Mouse (Mus musculus) layer of hippocampus, postnatal 36 days (tissue): ENCODE measurements at regions not wholly inside any gene's neighbourhood (a gene's known extent, or its start where the extent isn't known, plus 50 kb on each side); places are given as distances from the start of the nearest gene placed in this dataset.

Experiments used
- DNase-seq, 2 experiments: peaks; one replicate each; pipeline ENCODE4 v3.0.0; 2022

DNA sequence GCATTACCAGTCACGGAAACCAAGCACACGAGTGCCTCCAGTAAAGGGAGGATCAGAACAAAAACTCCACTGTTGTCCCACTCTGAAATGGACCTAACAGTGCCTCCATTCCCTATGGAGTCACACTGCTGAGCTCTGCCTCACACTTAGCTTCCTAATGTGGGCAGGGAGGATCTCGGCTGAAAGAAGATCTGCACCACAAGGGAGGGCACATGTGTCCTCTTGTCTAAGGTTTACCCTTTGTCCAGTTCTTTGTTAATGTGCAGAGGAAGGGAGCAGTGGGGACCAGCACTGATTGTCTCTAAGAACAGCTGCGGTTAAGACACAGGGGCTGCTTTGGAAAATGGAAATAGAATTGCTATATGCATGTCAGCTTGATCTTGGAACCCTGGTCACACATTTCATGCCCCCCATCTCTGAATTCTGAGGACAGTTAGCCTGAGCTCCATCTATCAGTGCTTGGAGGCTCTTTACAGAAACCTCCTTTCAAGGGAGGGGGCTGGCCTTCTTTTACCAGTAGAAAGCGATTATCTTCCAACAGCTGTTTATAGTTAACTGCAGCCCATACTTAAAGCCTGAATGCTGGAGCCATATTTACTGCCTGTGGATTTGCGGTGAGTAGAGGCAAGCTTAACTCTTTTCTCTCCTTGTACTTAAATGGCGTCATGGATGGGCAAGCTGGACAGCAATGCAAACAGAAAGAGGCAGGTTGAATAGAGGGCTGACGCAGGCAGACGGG is 485.5 kb upstream of the Cdh11 start:
- DNase-seq = no peak

GRCm38 (mm10) chr8:103272305-103273079 is 487.1 kb upstream of the Cdh11 start:
- DNase-seq = peak in 1 of 2 experiments; percentile 6

GRCm38 (mm10) chr8:103273476-103273875 is 488.0 kb upstream of the Cdh11 start:
- DNase-seq = no peak

DNA sequence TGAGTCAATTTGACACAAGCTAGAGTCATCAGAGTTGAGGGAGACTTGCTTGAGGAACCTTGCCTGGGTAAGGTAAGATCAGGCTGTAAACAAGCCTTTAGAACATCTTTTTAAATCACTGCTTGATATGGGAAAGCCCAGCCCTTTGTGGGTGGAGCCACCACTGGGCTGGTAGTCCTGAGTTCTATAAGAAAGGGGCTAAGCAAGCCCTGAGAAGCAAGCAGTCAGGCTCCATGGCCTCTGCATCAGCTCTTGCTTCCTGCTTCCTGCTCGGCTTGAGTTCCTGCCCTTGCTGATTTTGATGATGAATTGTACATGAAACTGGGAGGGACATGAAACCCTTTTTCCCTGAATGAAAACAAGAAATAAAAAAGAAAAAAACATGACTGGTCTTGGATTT is 496.4 kb upstream of the Cdh11 start:
- no peak for DNase-seq

GRCm38 (mm10) chr8:103288561-103288974 is 503.1 kb upstream of the Cdh11 start:
- DNase-seq = peak; percentile 7 to 15

GRCm38 (mm10) chr8:103292896-103293295 is 507.5 kb upstream of the Cdh11 start:
- DNase-seq = no peak

GRCm38 (mm10) chr8:103306476-103307183 is 521.2 kb upstream of the Cdh11 start:
- DNase-seq = no peak

- no peak for DNase-seq
These were observed 528.1 kb upstream of the Cdh11 start for GRCm38 (mm10) chr8:103313576-103313975.

- DNase-seq = peak; percentile 15 to 27
These were observed 529.0 kb upstream of the Cdh11 start for GRCm38 (mm10) chr8:103314279-103315022.

DNA sequence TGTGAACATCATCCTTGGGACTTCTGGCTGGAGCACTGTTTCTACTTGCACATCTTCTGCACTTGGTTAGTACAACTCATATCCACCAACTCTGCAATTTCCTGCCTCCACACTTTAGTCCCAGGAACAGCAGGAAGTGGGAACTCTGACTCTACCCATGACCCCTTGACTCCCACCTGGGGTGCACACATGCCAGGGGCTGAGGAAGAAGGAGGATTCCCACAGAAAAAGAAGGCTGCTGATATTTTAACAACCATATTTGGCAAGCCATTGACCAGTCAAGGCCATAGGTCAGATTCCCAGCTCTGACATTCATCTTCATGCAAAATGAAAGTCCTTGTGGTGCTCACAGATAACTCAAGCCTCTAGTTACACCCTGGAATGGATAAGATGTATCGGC is 530.3 kb upstream of the Cdh11 start:
- no peak for DNase-seq

DNA sequence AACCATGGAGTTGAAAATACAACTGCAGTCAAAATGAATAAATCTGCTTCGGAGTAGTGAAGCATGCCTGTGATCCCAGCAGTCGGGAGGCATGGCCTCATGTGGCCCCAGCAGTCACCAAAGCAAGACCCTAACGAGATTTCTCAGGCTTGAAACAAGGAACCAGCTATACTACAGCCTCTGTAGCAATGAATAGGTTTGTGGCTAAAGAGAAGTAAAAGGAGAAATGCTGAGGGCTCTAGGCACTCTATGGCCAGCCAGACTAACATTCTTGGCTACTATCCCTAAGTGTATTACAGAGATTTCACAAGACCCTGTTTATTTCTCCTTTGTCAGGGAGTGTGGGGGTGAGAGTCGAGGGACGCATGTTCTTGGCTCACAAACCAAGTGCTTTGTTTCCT is 531.2 kb upstream of the Cdh11 start:
- no peak for DNase-seq

- DNase-seq = no peak
These were observed 531.8 kb upstream of the Cdh11 start for GRCm38 (mm10) chr8:103317149-103317725.

DNA sequence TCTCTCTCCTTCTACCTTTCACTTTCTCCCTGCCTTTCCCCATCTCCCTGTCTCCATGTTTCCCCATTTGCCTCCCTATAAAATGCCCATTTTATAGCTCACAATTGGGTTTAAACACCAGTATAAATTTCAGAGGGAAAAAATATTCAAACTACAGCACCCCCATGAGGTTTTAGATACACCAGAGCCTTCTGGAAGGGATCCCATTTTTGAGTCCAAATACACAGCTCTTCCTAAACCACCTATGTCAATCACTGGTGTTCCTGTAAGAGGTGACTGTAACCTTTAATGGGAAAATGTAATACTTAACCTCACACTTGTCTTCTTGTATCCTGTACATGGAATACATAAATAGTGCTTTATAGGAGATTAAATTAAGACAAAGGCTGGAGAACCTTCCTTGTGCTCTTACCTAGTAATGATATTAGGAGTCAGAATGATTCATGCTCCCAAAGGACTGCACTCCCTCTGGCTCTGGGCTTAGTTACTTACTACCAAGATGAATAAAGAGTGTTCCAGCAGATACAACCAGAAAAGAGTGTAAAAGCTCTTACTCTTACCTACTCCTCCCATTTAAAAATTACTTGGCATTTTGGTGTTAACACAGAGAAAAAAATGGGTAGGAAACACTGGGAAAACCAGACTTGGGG is 538.7 kb upstream of the Cdh11 start:
- DNase-seq = no peak

DNA sequence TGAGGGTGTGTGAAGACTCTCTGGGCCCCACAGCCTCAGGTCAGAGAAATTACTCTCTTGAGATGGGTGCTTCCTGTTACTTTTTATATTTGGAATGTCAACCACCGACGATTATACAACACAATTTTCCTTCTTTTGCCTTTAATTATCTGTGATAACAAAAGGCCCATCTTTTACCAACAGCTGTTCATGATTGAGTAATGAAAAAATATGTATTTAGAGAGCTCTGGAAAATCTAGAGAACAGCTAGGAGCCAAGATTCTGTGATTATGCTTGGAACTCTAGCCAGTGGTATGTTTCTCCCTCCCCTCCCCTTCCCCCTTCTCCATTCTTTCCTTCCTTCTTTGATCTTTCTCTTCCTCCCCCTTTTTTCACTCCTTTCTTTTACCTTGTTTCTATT is 546.0 kb upstream of the Cdh11 start:
- DNase-seq = no peak

GRCm38 (mm10) chr8:103337314-103337713 is 551.9 kb upstream of the Cdh11 start:
- DNase-seq = no peak

GRCm38 (mm10) chr8:103339042-103339441 is 553.6 kb upstream of the Cdh11 start:
- no peak for DNase-seq

DNA sequence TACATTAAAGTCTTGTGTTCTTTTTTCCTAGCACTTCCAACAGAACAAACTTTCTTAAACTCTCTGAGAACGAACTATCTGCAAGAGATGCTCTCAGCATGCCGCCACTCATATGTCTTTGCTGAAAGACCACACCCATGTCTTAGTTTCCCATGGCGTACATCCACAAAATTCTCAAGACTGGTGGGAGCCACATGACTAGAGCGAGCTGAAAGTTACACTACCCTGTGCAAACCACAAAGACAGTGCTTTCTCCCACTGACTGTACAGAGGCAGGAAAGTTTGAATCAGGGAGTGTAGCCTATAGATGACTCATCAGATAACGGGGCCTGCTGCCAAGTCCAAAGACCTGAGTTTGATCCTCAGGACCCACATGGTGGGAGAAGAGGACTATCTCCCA is 554.5 kb upstream of the Cdh11 start:
- no peak for DNase-seq

- DNase-seq = no peak
These were observed 558.4 kb upstream of the Cdh11 start for GRCm38 (mm10) chr8:103343891-103344290.

- no peak for DNase-seq
These were observed 559.4 kb upstream of the Cdh11 start for GRCm38 (mm10) chr8:103344871-103345270.

DNA sequence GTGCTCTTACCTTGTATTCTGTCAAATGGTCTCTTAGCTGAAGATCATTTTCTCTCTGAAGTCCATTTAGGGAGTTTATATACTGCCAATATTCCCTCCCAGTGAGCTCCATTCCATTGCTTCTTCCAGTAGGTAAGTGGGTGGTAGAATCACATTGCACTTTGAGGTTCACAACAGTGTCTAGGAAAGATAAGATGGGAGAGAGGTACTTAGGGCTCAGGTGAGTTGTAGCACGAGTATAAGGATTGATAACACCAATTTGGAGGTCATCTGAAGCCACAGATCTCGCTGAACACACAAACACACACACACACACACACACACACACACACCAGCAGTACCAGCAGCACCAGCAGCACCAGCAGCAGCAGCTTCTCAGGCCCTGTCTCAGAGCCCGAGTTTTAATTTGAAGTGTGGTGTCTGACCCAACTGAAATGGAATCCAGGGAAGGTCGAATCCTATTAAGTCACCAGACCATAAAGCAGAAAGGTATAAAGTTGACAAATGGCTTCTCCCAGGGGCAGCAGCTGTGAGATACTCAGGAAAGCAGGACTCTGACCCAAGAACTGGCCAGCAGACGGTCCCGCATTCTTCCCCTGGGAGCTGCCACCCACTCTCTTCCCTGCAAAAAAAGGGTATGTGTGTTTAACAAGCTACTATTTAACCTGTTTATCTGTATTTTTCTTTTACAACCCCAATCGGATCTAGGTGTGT is 561.9 kb upstream of the Cdh11 start:
- DNase-seq = no peak

- no peak for DNase-seq
These were observed 576.3 kb upstream of the Cdh11 start for GRCm38 (mm10) chr8:103361713-103362112.
